Mouse (Mus musculus) bone marrow macrophage, adult 2 months (primary cell): ENCODE measurements around the gene Midn.

Experiments
- CTCF ChIP-seq: IDR thresholded peaks from 2 replicates; pipeline ENCODE4 v1.5.1; 2012; ENCODE audit warnings: low read depth, mild to moderate bottlenecking, low read length, moderate library complexity
- POLR2A ChIP-seq: IDR thresholded peaks from 2 replicates; pipeline ENCODE4 v1.6.1; 2012; ENCODE audit warnings: mild to moderate bottlenecking, low read depth, low read length, borderline replicate concordance

DNA sequence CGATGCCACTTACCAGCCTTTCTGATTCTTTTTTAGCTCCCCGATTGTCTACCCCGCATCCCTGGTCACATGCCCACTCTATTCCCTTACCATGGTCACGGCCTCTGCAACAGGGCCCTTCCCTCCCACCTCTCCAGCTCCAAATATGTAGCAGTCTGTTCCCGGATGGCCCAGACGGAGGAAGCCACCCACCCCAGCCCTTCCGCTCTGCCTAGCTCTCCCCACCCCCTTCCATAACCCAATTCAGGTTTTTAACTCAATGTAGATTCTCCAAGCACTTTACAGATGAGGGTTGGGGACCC lies 8.6 kb downstream of the Midn start:
- no peak for TF ChIP-seq POLR2A
- TF ChIP-seq CTCF, result no peak
